Mouse (Mus musculus) kidney, adult 2 months (tissue): Measurements from ENCODE around the gene Prima1.

Source experiments
- CTCF ChIP-seq: fragments of 200-500 bp; conservative IDR thresholded peaks from 2 replicates; pipeline ENCODE4 v1.5.1; 2011; ENCODE audit warnings: low read depth, mild to moderate bottlenecking, control low read depth, low read length, moderate library complexity, mixed read lengths; ENCODE audit not compliant: insufficient read depth, insufficient read length
- POLR2A ChIP-seq: fragments of 200-500 bp; IDR thresholded peaks from one replicate; pipeline ENCODE4 v1.6.1; 2011; ENCODE audit warnings: low read depth, low read length, control low read depth

GRCm38 (mm10) chr12:103235856-103236255 lies 6.1 kb downstream of the Prima1 start:
- TF ChIP-seq CTCF, result no peak
- no peak for TF ChIP-seq POLR2A
